Mouse (Mus musculus): ENCODE data around the gene Ascl2. TPM values are rescaled to one million over a fixed set of nuclear protein-coding genes. Genes with fewer than 3 reads are reported as not detected.

Ascl2 gene
- 0.31 and 0.40 TPM in 2 replicates for polyA plus RNA-seq (2016; fragmentation: Nextera tagmentation; extraction: Ambion mirVana)

DNA sequence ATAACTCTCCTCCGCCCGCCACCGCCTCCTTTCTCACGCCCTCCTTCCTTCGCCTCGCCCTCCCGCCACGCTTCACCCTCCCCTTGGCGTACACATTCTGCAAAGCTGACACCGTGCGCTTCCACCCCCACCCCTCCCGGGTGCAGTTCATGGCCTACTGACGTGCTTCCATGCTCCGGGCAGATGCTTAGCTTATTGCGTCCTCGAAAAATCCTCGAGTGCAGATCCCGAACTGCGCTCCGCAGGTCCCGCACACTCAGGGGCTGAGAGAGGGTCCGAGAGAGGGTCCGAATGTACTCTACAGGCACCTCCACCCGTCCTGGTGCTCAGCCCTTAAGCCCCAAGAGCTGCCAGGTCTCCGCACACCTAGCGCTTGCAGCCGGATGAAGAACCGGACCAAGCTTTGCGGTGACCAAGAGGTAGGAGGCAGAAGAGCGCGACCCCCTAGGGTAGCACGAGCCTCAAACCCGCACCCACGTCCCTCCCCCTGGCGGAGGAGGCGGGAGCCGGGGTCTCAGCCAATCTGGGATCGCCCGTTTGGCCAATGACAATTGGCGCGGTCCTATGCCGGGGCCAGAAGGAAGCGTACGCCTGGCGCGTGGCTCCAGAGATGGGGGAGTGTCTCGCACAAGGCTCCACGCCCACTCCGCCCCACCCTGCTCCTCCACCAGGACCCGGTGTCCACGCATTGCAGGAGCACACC, at the start of gene Ascl2:
Gene Ascl2, minus strand, starts transcription at position 456 of the 703 bp plus-strand sequence.
- Histone ChIP-seq H3K27me3 (ENCODE audit: poor library complexity, severe bottlenecking) (peaks cover 87% of the 10 kb centered on the region), H3K36me3 (replicated peaks) (no peaks in the 10 kb centered on the region), H3K4me1 (peaks cover 35% of the 10 kb centered on the region), H3K27ac (peak within 1 kb of the TSS; percentile 30; the same call in 1 of the 2 replicates), H3K9me3 (no peaks in the 10 kb centered on the region), H3K4me3 (peak within 1 kb of the TSS; percentile 57)
- peak; percentile 31 for DNase-seq (ENCODE audit: extremely low spot score, low spot score)
- WGBS, result under 1% methylated on average over 51 of the region's 51 CpGs

DNA sequence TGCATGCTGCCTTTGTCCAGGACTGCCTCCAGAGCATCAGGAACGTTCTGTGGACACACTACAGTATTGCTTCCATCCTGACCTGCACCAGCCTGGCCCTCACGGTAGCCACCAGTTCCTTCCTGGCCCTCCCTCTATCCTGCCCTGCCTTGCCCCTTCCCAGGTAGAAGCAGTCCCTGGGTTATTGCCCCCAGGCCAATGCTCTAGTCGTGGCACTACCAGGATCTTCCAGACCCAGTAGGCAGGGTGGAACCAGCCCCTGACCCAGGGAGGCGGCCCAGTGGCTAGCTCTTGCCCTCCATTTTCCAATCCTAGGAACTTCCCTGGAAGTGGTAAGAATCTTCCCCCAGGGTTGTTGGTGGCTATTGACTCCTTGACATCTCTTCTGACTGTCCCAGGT, 48.1 kb upstream of the Ascl2 start:
- Histone ChIP-seq H3K27ac (no peak overlapping the region), H3K4me1 (peaks cover 14% of the 10 kb centered on the region), H3K9me3 (no peaks in the 10 kb centered on the region), H3K36me3 (replicated peaks) (no peaks in the 10 kb centered on the region), H3K27me3 (ENCODE audit: poor library complexity, severe bottlenecking) (no peaks in the 10 kb centered on the region), H3K4me3 (no peak overlapping the region)
- DNase-seq (ENCODE audit: extremely low spot score, low spot score), result no peak
- 77% methylated on average over 4 of the region's 4 CpGs for WGBS

DNA sequence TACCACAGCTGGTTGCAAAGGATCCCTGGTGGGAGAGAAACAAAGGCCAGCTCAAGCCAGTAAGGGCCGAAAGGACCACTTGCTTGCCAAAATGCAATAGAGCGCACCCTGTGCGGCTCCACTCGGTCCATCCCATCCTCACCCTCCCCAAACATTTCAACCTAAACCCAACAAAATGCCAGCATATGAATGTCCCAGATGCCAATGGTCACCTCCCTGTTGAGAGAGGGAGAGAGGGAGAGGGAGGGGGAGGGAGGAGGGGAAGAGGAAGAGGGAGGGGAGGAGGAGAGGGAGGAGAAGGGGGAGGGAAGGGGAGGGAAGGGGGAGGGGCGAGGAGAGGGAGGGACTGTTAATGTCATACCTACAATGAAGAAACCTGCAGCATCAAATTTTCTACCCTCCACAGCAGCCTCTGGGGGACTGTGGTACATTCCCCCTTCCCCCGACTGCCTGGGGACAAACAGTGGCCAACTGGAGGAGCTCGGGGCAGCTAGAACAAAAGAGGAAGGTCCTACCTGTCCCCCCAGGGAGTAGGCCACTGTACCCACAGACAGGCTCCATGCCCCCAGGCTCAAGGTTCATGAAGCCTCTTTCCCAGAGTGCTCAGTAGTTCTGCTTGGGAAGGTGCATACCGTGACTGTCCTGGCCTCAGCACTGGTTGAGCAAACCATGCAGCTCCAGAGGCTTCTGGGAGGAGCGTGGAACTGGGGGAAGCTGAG, 47.5 kb upstream of the Ascl2 start:
- H3K27me3 ChIP-seq (ENCODE audit: poor library complexity, severe bottlenecking), result no peaks in the 10 kb centered on the region
- WGBS, result 58% methylated on average over 8 of the region's 9 CpGs
- H3K4me3 ChIP-seq, result no peak overlapping the region
- H3K9me3 ChIP-seq, result no peaks in the 10 kb centered on the region
- no peaks in the 10 kb centered on the region for H3K36me3 ChIP-seq (replicated peaks)
- H3K4me1 ChIP-seq, result peaks cover 14% of the 10 kb centered on the region
- no peak for DNase-seq (ENCODE audit: extremely low spot score, low spot score)
- no peak overlapping the region for H3K27ac ChIP-seq

DNA sequence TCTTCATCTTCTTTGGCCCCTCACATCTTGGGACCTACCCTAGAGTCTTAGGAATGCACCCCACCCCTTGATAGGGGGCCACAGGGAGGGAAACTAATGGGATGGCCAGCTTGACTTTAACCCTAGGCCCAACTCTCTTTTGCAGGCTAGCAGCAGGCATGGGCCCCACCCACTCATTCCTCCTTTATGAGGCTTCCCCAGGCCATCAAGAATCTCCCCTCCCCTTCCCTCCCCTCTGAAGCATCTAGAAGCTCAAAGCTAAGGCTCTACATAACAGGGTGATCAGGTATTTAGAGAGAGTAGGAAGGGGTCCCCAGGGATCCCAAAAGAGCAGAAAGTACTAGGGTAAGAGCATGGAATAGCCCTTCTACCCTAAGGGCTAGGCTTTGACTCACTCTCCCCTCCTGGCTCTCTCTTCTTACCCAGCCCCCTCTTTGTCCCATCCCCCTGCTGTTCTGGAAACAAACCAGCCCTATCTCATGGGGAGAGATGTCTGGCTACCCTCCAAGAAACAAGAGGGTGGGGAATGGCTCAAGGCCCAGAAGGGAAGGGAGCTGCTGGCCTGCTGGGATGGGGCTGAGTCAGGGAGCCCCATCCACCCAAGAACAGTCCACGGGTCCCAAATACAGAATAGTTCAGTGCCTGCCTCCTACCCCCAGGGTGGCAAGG, 46.8 kb upstream of the Ascl2 start:
- no peaks in the 10 kb centered on the region for H3K27me3 ChIP-seq (ENCODE audit: poor library complexity, severe bottlenecking)
- H3K4me1 ChIP-seq, result peaks cover 19% of the 10 kb centered on the region
- no peak overlapping the region for H3K4me3 ChIP-seq
- no peak overlapping the region for H3K27ac ChIP-seq
- 14% methylated on average over 1 of the region's 1 CpGs for WGBS
- H3K36me3 ChIP-seq (replicated peaks), result no peaks in the 10 kb centered on the region
- no peak for DNase-seq (ENCODE audit: extremely low spot score, low spot score)
- H3K9me3 ChIP-seq, result no peaks in the 10 kb centered on the region

DNA sequence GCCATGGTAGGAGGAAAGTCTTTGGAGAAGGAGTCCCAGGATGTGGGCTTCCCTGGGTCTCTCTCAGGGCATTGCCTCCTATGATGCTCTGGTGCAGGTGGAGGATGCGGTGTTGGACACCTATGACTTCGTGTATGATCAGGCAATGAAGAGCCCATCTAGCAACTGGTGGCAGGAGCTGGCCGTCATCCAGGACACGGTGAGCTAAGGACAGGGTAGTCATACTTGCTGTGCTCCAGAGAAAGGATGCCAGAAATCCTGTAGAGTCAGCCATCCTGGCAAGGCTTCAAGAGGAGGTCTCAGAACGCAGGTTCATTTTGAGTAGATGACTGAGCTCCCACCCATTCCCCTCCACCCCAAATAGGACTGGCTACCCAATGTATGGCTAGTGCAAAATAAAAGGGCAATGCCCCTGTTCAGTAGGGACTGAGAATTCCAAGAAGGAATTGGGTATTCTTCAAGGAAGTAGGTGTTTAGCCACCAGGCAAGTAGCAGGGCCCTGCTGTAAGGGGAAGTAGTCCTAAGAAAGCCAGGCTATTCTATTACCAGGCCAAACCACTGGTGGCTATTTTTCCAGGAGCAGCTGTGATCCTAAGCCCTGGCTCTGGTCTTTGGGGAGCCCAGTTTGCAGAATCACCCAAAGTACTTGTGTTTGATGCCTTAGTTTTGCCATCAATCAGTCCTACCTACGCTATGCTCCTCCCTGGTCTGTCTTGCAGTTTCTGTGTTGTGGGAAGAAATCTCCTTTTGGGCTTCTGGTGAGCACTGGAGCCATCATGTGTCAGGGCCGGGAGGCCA, 46.0 kb upstream of the Ascl2 start:
- WGBS, result 85% methylated on average over 7 of the region's 7 CpGs
- no peak overlapping the region for H3K27ac ChIP-seq
- DNase-seq (ENCODE audit: extremely low spot score, low spot score), result no peak
- no peak overlapping the region for H3K4me3 ChIP-seq
- H3K4me1 ChIP-seq, result peaks cover 19% of the 10 kb centered on the region
- H3K27me3 ChIP-seq (ENCODE audit: poor library complexity, severe bottlenecking), result no peaks in the 10 kb centered on the region
- no peaks in the 10 kb centered on the region for H3K9me3 ChIP-seq
- H3K36me3 ChIP-seq (replicated peaks), result no peaks in the 10 kb centered on the region

DNA sequence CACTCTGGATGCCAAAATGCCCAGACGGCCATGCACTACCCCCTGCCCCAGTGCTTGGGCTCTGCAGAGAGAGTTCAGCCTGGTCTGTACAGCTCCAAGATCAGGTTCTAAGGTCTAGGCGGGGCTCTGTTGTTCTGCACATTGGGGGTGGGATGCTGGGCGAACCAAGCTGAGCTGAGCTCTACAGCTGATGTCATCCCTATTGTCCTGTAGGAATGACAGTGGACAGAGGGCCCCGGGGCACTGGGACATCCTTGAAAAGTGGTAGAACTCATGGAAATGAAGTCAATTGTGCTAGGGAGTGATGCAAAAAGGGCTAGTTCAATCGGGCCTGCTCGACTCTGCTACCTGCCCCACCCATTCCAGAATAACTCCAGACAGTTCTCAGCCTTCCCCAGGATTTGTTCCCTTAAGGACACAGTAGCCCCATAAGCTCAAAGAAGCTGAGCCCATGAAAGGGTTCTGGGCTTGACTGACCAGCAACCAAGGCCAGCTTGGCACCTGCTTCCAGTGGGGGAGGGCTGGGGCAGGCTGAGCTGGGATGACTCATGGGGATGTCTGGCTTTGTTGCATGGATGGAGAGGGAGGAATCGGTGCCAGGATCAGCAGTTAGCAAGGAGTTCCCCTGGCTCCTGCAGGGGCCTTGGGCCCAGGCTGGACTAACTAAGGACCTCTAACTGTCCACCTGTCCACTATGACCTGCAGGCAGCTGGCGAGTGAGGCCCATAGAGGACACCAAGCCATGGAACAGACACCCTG, 44.5 kb upstream of the Ascl2 start:
- Histone ChIP-seq H3K27ac (0 out of 2 replicates have a peak overlapping the region, but pooled peaks have one; percentile 20), H3K9me3 (no peaks in the 10 kb centered on the region), H3K4me3 (no peak overlapping the region), H3K36me3 (replicated peaks) (no peaks in the 10 kb centered on the region), H3K4me1 (peaks cover 30% of the 10 kb centered on the region), H3K27me3 (ENCODE audit: poor library complexity, severe bottlenecking) (no peaks in the 10 kb centered on the region)
- WGBS, result 75% methylated on average over 8 of the region's 8 CpGs
- DNase-seq (ENCODE audit: extremely low spot score, low spot score), result no peak

DNA sequence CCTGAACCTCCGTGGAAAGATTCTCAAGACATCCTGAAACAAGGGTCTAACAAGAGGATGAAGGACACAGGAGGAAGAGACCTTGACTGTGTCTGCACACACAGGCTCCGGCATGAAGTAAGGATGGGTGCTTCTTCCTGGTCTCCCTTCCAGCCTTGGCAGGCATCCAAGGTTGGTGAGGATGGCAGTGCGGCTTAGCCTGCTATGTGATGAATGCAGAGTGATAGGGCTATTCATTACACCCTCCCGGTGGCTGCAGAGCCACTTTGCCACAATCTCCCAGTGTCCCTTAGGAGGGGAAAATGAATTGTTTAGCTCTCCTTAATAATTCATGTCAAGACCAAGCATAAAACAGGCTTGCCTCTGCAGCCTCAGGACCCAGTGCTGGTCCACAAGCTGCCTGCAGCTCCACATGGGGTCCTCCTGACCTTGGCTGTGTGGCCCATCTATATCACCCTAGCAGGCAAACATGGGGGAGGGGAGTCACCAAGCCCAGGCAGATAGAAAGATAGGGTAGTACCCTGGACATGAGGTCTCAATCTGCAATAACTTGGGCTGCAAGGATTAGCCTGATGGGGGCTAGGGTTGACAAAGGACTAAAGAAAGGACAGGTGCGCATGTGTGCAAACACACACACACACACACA, 43.3 kb upstream of the Ascl2 start:
- Histone ChIP-seq H3K27ac (no peak overlapping the region), H3K9me3 (no peaks in the 10 kb centered on the region), H3K4me1 (peaks cover 40% of the 10 kb centered on the region), H3K36me3 (replicated peaks) (no peaks in the 10 kb centered on the region), H3K4me3 (no peak overlapping the region), H3K27me3 (ENCODE audit: poor library complexity, severe bottlenecking) (no peaks in the 10 kb centered on the region)
- no peak for DNase-seq (ENCODE audit: extremely low spot score, low spot score)
- WGBS, result 91% methylated on average over 5 of the region's 5 CpGs

DNA sequence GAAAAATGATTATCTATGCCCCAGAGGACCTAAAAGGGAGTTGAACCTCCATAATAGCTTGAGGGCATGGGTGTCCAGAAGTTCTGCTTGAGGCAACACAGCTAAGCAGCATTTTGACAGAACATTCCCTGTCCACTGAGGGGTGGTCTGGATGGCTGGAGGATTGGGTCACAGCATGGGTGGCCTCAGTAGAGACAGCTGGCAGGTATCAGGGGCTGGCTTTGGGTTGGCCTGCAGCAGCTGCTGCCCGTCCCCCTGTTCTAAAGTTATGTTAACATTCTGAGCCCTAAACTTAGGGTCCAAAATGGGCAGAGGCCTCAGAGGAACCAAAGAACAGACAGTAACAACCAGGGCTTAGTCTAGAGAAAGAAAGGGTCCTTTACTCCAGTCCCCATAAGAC, 42.2 kb upstream of the Ascl2 start:
- 79% methylated on average over 1 of the region's 1 CpGs for WGBS
- Histone ChIP-seq H3K27ac (no peak overlapping the region), H3K9me3 (no peaks in the 10 kb centered on the region), H3K36me3 (replicated peaks) (no peaks in the 10 kb centered on the region), H3K4me1 (peaks cover 40% of the 10 kb centered on the region), H3K4me3 (no peak overlapping the region), H3K27me3 (ENCODE audit: poor library complexity, severe bottlenecking) (no peaks in the 10 kb centered on the region)
- no peak for DNase-seq (ENCODE audit: extremely low spot score, low spot score)

DNA sequence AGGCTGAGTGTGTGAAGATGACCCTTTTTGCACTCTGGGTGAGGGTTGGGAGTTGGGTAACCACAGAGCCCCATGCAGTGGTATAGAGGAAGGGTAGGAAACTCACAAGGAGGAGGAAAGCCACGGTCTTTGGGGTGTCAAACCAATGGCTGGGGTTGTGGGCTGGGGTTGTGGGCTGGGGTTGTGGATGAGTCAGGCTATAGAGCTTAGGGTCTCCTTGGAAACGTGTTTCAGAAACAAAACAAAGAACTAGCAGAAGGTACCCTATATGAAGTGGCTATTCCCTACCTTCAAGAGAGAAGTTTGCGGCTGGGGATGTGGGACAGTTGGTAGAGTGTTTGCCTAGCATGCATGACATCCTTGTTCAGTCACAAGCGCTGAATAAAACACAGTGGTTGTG, 40.9 kb upstream of the Ascl2 start:
- Histone ChIP-seq H3K4me3 (no peak overlapping the region), H3K27me3 (ENCODE audit: poor library complexity, severe bottlenecking) (no peaks in the 10 kb centered on the region), H3K27ac (no peak overlapping the region), H3K4me1 (peaks cover 35% of the 10 kb centered on the region), H3K9me3 (no peaks in the 10 kb centered on the region), H3K36me3 (replicated peaks) (no peaks in the 10 kb centered on the region)
- DNase-seq (ENCODE audit: extremely low spot score, low spot score), result no peak
- 90% methylated on average over 4 of the region's 4 CpGs for whole genome bisulfite sequencing

DNA sequence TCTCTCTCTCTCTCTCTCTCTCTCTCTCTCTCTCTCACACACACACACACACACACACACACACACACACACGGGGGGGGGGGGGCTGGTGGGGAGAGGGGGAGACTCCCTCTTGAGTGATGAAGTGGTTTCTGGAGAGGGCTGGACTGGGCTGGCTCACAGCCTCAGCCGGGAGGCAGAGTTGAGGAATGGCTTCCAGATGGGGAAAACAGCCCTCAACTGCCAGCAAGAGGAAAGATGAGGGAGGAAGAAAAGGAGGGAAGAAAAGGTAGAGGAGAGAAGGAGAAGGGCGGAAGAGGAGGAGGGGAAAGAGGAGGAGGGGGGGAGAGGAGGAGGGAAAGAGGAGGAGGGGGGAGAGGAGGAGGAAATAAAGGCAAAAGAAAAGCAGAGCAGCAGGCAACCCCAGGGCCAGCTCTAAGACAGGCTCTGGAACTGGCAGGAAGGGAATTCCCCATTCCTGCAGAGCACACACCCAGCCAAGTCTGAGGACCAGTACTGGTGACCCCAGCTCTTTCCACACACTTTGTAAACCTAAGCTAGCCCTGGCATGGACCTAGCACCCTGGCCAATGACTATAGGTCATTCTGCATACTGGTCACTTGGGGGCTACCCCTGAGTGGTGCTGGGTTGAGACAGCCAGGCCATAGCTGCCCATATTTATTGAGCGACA, 40.1 kb upstream of the Ascl2 start:
- DNase-seq (ENCODE audit: extremely low spot score, low spot score), result no peak
- Histone ChIP-seq H3K4me3 (no peak overlapping the region), H3K4me1 (peaks cover 35% of the 10 kb centered on the region), H3K36me3 (replicated peaks) (no peaks in the 10 kb centered on the region), H3K9me3 (no peaks in the 10 kb centered on the region), H3K27ac (peak overlapping the region; percentile 71), H3K27me3 (ENCODE audit: poor library complexity, severe bottlenecking) (no peaks in the 10 kb centered on the region)
- 62% methylated on average over 3 of the region's 4 CpGs for WGBS

DNA sequence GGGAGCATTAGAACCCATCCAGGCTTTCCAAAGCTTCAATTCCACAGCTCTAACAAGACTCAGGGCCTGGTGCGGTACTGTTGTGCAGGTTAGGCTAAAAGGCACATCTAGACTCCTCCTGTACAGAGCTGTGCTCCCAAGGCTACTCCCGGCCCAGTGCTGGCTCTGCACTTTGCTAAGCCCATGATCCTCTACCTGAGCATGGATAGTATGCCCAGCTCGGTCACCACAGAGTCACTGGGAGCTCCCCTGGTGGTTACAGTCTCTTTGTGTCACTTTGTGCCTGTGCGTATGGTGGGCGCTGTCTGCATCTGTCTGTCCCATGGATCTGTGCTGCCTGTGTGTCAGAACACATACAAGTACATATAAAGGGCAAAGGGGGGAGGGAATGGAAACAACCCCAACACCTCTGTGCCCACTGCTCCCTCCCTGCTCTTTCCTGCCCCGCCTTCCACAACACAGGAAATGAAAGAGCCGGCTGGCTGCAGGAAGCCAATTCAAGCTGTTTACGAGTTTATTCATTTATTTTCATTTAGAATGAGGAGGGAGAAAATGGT, 39.4 kb upstream of the Ascl2 start:
- no peaks in the 10 kb centered on the region for H3K27me3 ChIP-seq (ENCODE audit: poor library complexity, severe bottlenecking)
- peak overlapping the region; percentile 71 for H3K27ac ChIP-seq
- WGBS, result 67% methylated on average over 8 of the region's 8 CpGs
- no peaks in the 10 kb centered on the region for H3K36me3 ChIP-seq (replicated peaks)
- no peak for DNase-seq (ENCODE audit: extremely low spot score, low spot score)
- peak overlapping the region; percentile 18 for H3K4me3 ChIP-seq
- peaks cover 32% of the 10 kb centered on the region for H3K4me1 ChIP-seq
- no peaks in the 10 kb centered on the region for H3K9me3 ChIP-seq

Measured in forebrain, embryonic 10.5 days (tissue).